Comparison of ENCODE assay signal across 23 mouse cellular contexts in genomic region chr3:136427427-136427826, GRCm38 (mm10).
DNase-seq lines count a peak whose midpoint lies in the region; ATAC-seq and TF ChIP-seq lines count a peak whose summit lies in the region.
"Had no signal": no experiment of that assay in that cellular context is flagged by ENCODE, and none has a peak within 500 bp of the region (broad histone marks: within the 10 kb centered on the region; RNA-seq: fewer than 3 reads in every experiment).

No protein-coding gene starts in this region.

- 57% methylated on average over 2 of the region's 2 CpGs for WGBS in kidney, embryonic 14.5 days
- 37% methylated on average over 2 of the region's 2 CpGs for WGBS in kidney, postnatal 0 days
- 85% methylated on average over 2 of the region's 2 CpGs for WGBS in forebrain, embryonic 15.5 days

- H3K27me3 ChIP-seq in kidney, embryonic 14.5 days (ENCODE audit: control insufficient read depth, insufficient read depth, low read length), result no peaks in the 10 kb centered on the region
- H3K27me3 ChIP-seq in kidney, postnatal 0 days (ENCODE audit: insufficient read depth, low read length), result no peaks in the 10 kb centered on the region
- H3K27me3 ChIP-seq in forebrain, embryonic 15.5 days, result no peaks in the 10 kb centered on the region
- H3K27me3 ChIP-seq: forebrain, embryonic 13.5 days; heart, embryonic 12.5 days; heart, embryonic 15.5 days; hindbrain, embryonic 13.5 days had no signal

- peak; percentile 54 for DNase-seq in kidney, adult 11 months
- no peak for DNase-seq in kidney, adult 18-20 months
- DNase-seq in kidney, postnatal 0 days (ENCODE audit: low spot score), result peak; percentile 26
- DNase-seq in kidney, postnatal 4 days, result peak; percentile 2 to 7
- DNase-seq in neural tube, embryonic 10.5 days (ENCODE audit: extremely low spot score, low spot score), result no peak
- no peak for DNase-seq in thymus, postnatal 25 days
- DNase-seq: adrenal gland, adult 8-10 months; adrenal gland, postnatal 25 days; cerebellum, adult 18-20 months; cerebellum, adult 9-10 months; cerebellum, postnatal 14 days; forebrain, postnatal 0 days; gastrocnemius, adult 2 months; gastrocnemius, postnatal 14 days had no signal

- peak; percentile 60; the same call in 1 of the 2 replicates for ATAC-seq in kidney, embryonic 14.5 days (ENCODE audit: low FRiP score, low TSS enrichment)
- ATAC-seq in kidney, postnatal 0 days (replicated peaks; ENCODE audit: low FRiP score, low read depth), result peak; percentile 74; the same call in 1 of the 2 replicates
- no peak for ATAC-seq in forebrain, embryonic 15.5 days (replicated peaks)
- ATAC-seq: activated CD4-positive, CD25-positive, alpha-beta regulatory T cell, adult 4 months; forebrain, postnatal 0 days had no signal

- H3K36me3 ChIP-seq in kidney, embryonic 14.5 days (ENCODE audit: control insufficient read depth, insufficient read depth, low read length), result no peaks in the 10 kb centered on the region
- no peaks in the 10 kb centered on the region for H3K36me3 ChIP-seq in kidney, postnatal 0 days (ENCODE audit: insufficient read depth, low read length)
- no peaks in the 10 kb centered on the region for H3K36me3 ChIP-seq in forebrain, embryonic 15.5 days
- H3K36me3 ChIP-seq: forebrain, embryonic 10.5 days; heart, embryonic 12.5 days; heart, embryonic 15.5 days; hindbrain, embryonic 10.5 days; hindbrain, embryonic 13.5 days had no signal

- no peaks in the 10 kb centered on the region for H3K4me1 ChIP-seq in kidney, embryonic 14.5 days (ENCODE audit: control insufficient read depth, insufficient read depth, low read length)
- H3K4me1 ChIP-seq in kidney, postnatal 0 days (replicated peaks; ENCODE audit: insufficient read depth, low read length), result no peaks in the 10 kb centered on the region
- H3K4me1 ChIP-seq in forebrain, embryonic 15.5 days, result no peaks in the 10 kb centered on the region
- H3K4me1 ChIP-seq: forebrain, embryonic 10.5 days; forebrain, embryonic 13.5 days; heart, embryonic 12.5 days; hindbrain, embryonic 10.5 days; hindbrain, embryonic 13.5 days had no signal

- H3K27ac ChIP-seq in kidney, embryonic 14.5 days (ENCODE audit: low read depth, low read length), result no peak overlapping the region
- peak overlapping the region; percentile 57; the same call in 1 of the 2 replicates for H3K27ac ChIP-seq in kidney, postnatal 0 days
- H3K27ac ChIP-seq in forebrain, embryonic 15.5 days (replicated peaks), result no peak overlapping the region
- H3K27ac ChIP-seq: forebrain, embryonic 10.5 days; forebrain, embryonic 13.5 days; gastrocnemius, adult 2 months; heart, embryonic 15.5 days; hindbrain, embryonic 10.5 days; hindbrain, embryonic 13.5 days had no signal

- H3K9ac ChIP-seq in kidney, embryonic 14.5 days (ENCODE audit: low read depth, low read length), result no peak overlapping the region
- H3K9ac ChIP-seq in kidney, postnatal 0 days (ENCODE audit: low read depth, low read length), result no peak overlapping the region
- H3K9ac ChIP-seq in forebrain, embryonic 15.5 days (replicated peaks), result no peak overlapping the region
- H3K9ac ChIP-seq: forebrain, embryonic 13.5 days; forebrain, postnatal 0 days; heart, embryonic 12.5 days; heart, embryonic 15.5 days; hindbrain, embryonic 13.5 days had no signal

- H3K4me2 ChIP-seq in kidney, embryonic 14.5 days (replicated peaks; ENCODE audit: low read depth, low read length), result no peak overlapping the region
- no peak overlapping the region for H3K4me2 ChIP-seq in kidney, postnatal 0 days (ENCODE audit: low read length)
- no peak overlapping the region for H3K4me2 ChIP-seq in forebrain, embryonic 15.5 days (replicated peaks)
- H3K4me2 ChIP-seq: forebrain, embryonic 13.5 days; hindbrain, embryonic 13.5 days had no signal

- TF ChIP-seq CTCF in kidney, postnatal 0 days (IDR thresholded peaks at IDR 0.05; ENCODE audit: low read depth), result no peak; the same call in 1 of the 2 replicates

- H3K9me3 ChIP-seq in kidney, embryonic 14.5 days (ENCODE audit: control insufficient read depth, low read length), result no peaks in the 10 kb centered on the region
- H3K9me3 ChIP-seq in kidney, postnatal 0 days (replicated peaks; ENCODE audit: low read length), result no peaks in the 10 kb centered on the region
- H3K9me3 ChIP-seq in forebrain, embryonic 15.5 days, result no peaks in the 10 kb centered on the region
- H3K9me3 ChIP-seq: forebrain, embryonic 10.5 days; forebrain, embryonic 13.5 days; heart, embryonic 12.5 days; heart, embryonic 15.5 days; hindbrain, embryonic 10.5 days; hindbrain, embryonic 13.5 days had no signal

- no peak overlapping the region for H3K4me3 ChIP-seq in kidney, embryonic 14.5 days (ENCODE audit: low read length)
- H3K4me3 ChIP-seq in kidney, postnatal 0 days (replicated peaks; ENCODE audit: low read depth, low read length), result no peak overlapping the region
- H3K4me3 ChIP-seq in forebrain, embryonic 15.5 days, result no peak overlapping the region
- H3K4me3 ChIP-seq: forebrain, embryonic 10.5 days; forebrain, embryonic 13.5 days; gastrocnemius, adult 2 months; heart, embryonic 12.5 days; heart, embryonic 15.5 days; hindbrain, embryonic 10.5 days; hindbrain, embryonic 13.5 days had no signal

Comparison
In these comparisons a context has a peak if more than half of its experiments do, and no peak if none do; other contexts are left out.
1. DNase-seq: peak in kidney, adult 11 months (single experiment), kidney, postnatal 0 days (single experiment) and kidney, postnatal 4 days (2 of 2); none in kidney, adult 18-20 months (single experiment), neural tube, embryonic 10.5 days (single experiment) and thymus, postnatal 25 days (single experiment).